Mouse (Mus musculus): ENCODE results near the gene Gm17387.

The Gm17387 gene

DNA sequence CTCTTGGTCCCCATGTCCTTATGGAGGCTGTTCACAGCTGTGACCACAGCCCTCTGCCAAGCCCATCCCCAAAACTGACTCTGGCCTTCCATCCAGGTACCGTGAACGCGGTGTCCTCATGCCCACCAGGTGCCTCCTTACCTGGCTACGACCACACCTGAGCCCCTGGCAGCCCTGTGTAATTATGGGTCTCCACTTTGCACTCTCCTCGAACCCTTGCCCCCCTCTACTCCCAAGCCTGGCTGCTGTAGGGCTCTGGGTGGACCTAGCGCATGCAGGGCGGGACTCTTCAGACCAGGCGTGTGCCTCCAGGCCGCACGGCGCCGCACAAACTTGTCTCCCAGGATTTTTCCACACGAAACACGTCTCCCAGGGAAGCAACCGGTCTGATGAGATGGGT is 48.9 kb downstream of the Gm17387 start, which contains the start of gene Pkp3:
Gene Pkp3 (plus strand): TSS at position 378 of the 400 bp plus-strand sequence.
- no peak for DNase-seq (ENCODE audit: low spot score)

GRCm38 (mm10) chr7:141078876-141079275 is 49.9 kb downstream of the Gm17387 start:
- DNase-seq (ENCODE audit: low spot score) = no peak
